Mouse (Mus musculus): ENCODE measurements around the gene Slc7a5. TPM values are rescaled to one million over a fixed set of nuclear protein-coding genes. Genes with fewer than 3 reads are reported as not detected.

Slc7a5 gene
- total and polyA plus RNA-seq, 3 experiments = 32.6 to 141 (median 127) TPM

DNA sequence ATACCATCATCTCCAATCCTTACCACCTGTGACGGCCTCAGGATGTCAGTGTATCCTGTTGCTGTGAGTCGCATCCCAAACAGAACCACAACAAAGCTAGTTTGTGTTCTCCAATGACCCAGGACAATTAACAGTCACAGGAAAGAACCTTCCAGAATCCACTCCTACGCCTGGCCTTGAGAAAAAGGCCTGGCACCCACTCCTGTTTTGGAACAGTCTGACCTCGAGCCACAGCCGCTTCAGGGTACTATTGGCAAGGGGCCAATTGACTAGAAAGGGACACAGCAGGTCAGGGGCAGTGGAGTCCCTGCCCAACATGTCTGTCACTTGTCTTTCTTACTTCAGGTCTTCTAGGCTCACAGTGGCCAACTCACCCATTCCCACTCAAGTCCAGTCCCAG lies 14.6 kb downstream of the Slc7a5 start:
- peaks cover 29% of the 10 kb centered on the region for H3K4me1 ChIP-seq (ENCODE audit: insufficient read depth, low read depth, low read length)
- TF ChIP-seq CTCF (IDR thresholded peaks at IDR 0.05; ENCODE audit: low read depth, low read length) = no peak
- TF ChIP-seq GATA2 (IDR thresholded peaks at IDR 0.05; ENCODE audit: borderline replicate concordance, low read depth, low read length) = no peak
- TF ChIP-seq GATA1 (IDR thresholded peaks at IDR 0.05; ENCODE audit: borderline replicate concordance, low read length) = no peak
- no peak overlapping the region for H3K4me3 ChIP-seq (ENCODE audit: low read depth, low read length)
- no peaks in the 10 kb centered on the region for H3K27me3 ChIP-seq (ENCODE audit: insufficient read depth, low read length)
- DNase-seq (ENCODE audit: low spot score) (no peak), ATAC-seq (ENCODE audit: extremely low read depth, insufficient number of reproducible peaks, low FRiP score, poor library complexity, severe bottlenecking) (no peak)
- H3K9me3 ChIP-seq (replicated peaks) = no peaks in the 10 kb centered on the region
- peaks cover 100% of the 10 kb centered on the region for H3K36me3 ChIP-seq (replicated peaks)

DNA sequence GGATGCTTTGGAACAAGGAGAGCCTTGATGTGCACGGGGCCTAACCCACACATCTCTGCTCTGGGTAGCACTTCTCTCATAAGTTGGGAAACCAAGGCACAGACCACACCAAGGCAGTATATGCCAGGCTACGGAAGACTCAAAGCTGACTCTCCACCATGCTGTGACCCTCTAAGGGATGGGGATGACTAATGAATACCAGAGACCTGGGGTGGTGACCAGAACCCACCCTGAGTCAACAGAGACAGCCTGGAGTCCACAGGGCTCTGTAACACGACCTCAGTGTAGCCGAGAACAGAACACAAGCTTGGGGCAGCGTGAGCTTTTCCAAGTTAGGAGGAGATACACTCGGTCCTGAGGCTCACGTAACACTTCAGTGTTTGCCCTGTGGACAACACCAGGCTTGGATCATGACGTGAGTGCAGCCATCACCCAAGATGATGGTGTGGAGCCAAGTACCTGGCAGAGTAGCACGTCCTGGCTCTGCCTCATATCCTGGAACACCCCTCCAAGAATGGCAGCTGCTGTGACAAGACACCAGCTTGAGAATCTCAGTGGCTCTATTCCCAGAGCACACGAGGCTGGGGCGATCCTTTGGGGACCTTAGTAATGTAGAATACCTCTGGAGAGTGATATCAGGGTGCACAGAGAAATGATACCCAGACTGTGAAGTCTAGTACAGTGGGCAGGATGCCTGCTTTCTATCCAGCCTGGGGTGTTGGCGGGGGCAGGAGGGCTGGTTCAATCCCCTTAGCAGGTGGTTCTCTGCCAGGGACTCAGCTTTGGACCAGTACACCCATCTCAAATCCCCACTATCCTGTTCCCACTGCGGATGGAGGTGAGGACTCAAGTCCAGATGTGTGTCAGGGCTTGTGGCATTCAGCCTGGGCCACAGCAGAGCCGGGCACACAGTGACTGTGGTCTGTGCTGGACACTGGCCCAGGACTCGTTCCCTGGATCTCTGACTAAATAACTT lies 17.4 kb downstream of the Slc7a5 start:
- no peak for DNase-seq (ENCODE audit: low spot score)
- peaks cover 11% of the 10 kb centered on the region; the same call in 1 of the 2 replicates for H3K4me1 ChIP-seq (ENCODE audit: insufficient read depth, low read depth, low read length)
- TF ChIP-seq GATA1 (IDR thresholded peaks at IDR 0.05; ENCODE audit: borderline replicate concordance, low read length) (no peak), GATA2 (IDR thresholded peaks at IDR 0.05; ENCODE audit: borderline replicate concordance, low read depth, low read length) (no peak), POLR2AphosphoS5 (IDR thresholded peaks at IDR 0.05; ENCODE audit: insufficient replicate concordance, low read depth, low read length) (no peak), CTCF (IDR thresholded peaks at IDR 0.05; ENCODE audit: low read depth, low read length) (no peak), TAL1 (conservative IDR thresholded peaks at IDR 0.05; ENCODE audit: low read depth, low read length) (no peak)
- H3K9me3 ChIP-seq (replicated peaks) = no peaks in the 10 kb centered on the region
- no peak overlapping the region for H3K4me3 ChIP-seq (ENCODE audit: low read depth, low read length)
- H3K36me3 ChIP-seq (replicated peaks) = peaks cover 100% of the 10 kb centered on the region
- no peaks in the 10 kb centered on the region for H3K27me3 ChIP-seq (ENCODE audit: insufficient read depth, low read length)
- ATAC-seq (ENCODE audit: extremely low read depth, insufficient number of reproducible peaks, low FRiP score, poor library complexity, severe bottlenecking) = no peak

GRCm38 (mm10) chr8:121889317-121889716 lies 18.2 kb downstream of the Slc7a5 start:
- TF ChIP-seq GATA1 (IDR thresholded peaks at IDR 0.05; ENCODE audit: borderline replicate concordance, low read length) (no peak), TAL1 (conservative IDR thresholded peaks at IDR 0.05; ENCODE audit: low read depth, low read length) (no peak), CTCF (IDR thresholded peaks at IDR 0.05; ENCODE audit: low read depth, low read length) (no peak), POLR2AphosphoS5 (IDR thresholded peaks at IDR 0.05; ENCODE audit: insufficient replicate concordance, low read depth, low read length) (no peak), GATA2 (IDR thresholded peaks at IDR 0.05; ENCODE audit: borderline replicate concordance, low read depth, low read length) (no peak)
- H3K36me3 ChIP-seq (replicated peaks) = peaks cover 100% of the 10 kb centered on the region
- ATAC-seq (ENCODE audit: extremely low read depth, insufficient number of reproducible peaks, low FRiP score, poor library complexity, severe bottlenecking) (no peak), DNase-seq (ENCODE audit: low spot score) (no peak)
- peaks cover 6% of the 10 kb centered on the region; the same call in 1 of the 2 replicates for H3K4me1 ChIP-seq (ENCODE audit: insufficient read depth, low read depth, low read length)
- H3K9me3 ChIP-seq (replicated peaks) = no peaks in the 10 kb centered on the region
- H3K4me3 ChIP-seq (ENCODE audit: low read depth, low read length) = no peak overlapping the region
- H3K27me3 ChIP-seq (ENCODE audit: insufficient read depth, low read length) = no peaks in the 10 kb centered on the region

DNA sequence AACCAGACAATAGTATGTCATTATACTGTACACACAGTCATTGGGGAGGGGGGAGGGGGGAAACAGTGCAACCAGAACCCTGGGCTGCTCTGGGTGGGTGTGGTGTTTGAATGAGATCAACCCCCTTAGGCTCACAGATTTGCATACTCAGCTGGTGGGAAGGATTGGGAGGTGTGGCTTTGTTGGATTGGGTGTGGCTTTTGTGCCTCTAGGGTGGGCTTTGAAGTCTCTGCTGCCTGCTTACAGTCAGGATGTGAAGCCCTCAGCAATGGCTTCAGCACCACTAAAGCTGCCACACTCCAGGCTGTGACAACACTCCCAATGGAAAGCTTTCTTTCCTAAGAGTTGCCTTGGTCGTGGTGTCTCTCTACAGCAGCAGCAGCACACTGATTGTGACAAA lies 19.9 kb downstream of the Slc7a5 start:
- H3K36me3 ChIP-seq (replicated peaks) = peaks cover 100% of the 10 kb centered on the region
- DNase-seq (ENCODE audit: low spot score) = no peak
- H3K9me3 ChIP-seq (replicated peaks) = no peaks in the 10 kb centered on the region

GRCm38 (mm10) chr8:121885433-121885832 lies 22.1 kb downstream of the Slc7a5 start:
- ATAC-seq (ENCODE audit: extremely low read depth, insufficient number of reproducible peaks, low FRiP score, poor library complexity, severe bottlenecking) (no peak), DNase-seq (ENCODE audit: low spot score) (no peak)
- Histone ChIP-seq H3K27me3 (ENCODE audit: insufficient read depth, low read length) (no peaks in the 10 kb centered on the region), H3K9me3 (replicated peaks) (no peaks in the 10 kb centered on the region), H3K4me3 (ENCODE audit: low read depth, low read length) (no peak overlapping the region), H3K4me1 (ENCODE audit: insufficient read depth, low read depth, low read length) (peaks cover 8% of the 10 kb centered on the region), H3K36me3 (replicated peaks) (peaks cover 100% of the 10 kb centered on the region)
- no peak for TF ChIP-seq GATA2 (IDR thresholded peaks at IDR 0.05; ENCODE audit: borderline replicate concordance, low read depth, low read length)
- TF ChIP-seq GATA1 (IDR thresholded peaks at IDR 0.05; ENCODE audit: borderline replicate concordance, low read length) = no peak
- TF ChIP-seq CTCF (IDR thresholded peaks at IDR 0.05; ENCODE audit: low read depth, low read length) = no peak
- no peak for TF ChIP-seq POLR2AphosphoS5 (IDR thresholded peaks at IDR 0.05; ENCODE audit: insufficient replicate concordance, low read depth, low read length)
- TF ChIP-seq TAL1 (conservative IDR thresholded peaks at IDR 0.05; ENCODE audit: low read depth, low read length) = no peak

More for the DNA sequence above, 19.9 kb downstream of the Slc7a5 start:
- Histone ChIP-seq H3K4me3 (ENCODE audit: low read depth, low read length) (no peak overlapping the region), H3K27me3 (ENCODE audit: insufficient read depth, low read length) (no peaks in the 10 kb centered on the region), H3K4me1 (ENCODE audit: insufficient read depth, low read depth, low read length) (0 out of 2 replicates have a peak, but pooled peaks cover 3% of the 10 kb centered on the region)
- TF ChIP-seq CTCF (IDR thresholded peaks at IDR 0.05; ENCODE audit: low read depth, low read length) = no peak
- no peak for TF ChIP-seq GATA1 (IDR thresholded peaks at IDR 0.05; ENCODE audit: borderline replicate concordance, low read length)
- ATAC-seq (ENCODE audit: extremely low read depth, insufficient number of reproducible peaks, low FRiP score, poor library complexity, severe bottlenecking) = no peak

DNA sequence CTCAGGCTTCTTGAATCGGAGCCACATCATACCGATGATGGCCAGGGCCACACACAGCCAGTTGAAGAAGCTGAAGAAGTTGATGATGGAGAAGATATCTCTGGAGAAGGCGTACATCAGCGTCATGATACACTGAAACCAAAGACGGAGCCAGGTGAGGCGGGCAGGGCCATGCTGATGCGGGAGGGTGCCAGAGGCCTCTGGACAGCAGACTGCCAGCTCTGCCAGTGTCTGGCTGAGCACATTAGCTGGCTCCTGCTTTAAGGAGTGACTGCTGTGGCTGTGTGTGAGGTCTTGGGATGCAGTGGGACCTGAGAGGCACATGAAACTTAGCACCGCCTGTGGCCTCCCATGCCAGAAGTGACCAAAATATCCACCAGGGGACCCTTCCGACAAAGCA lies 22.5 kb downstream of the Slc7a5 start:
- DNase-seq (ENCODE audit: low spot score) (no peak), ATAC-seq (ENCODE audit: extremely low read depth, insufficient number of reproducible peaks, low FRiP score, poor library complexity, severe bottlenecking) (no peak)
- H3K27me3 ChIP-seq (ENCODE audit: insufficient read depth, low read length) = no peaks in the 10 kb centered on the region
- peaks cover 100% of the 10 kb centered on the region for H3K36me3 ChIP-seq (replicated peaks)
- no peak for TF ChIP-seq GATA2 (IDR thresholded peaks at IDR 0.05; ENCODE audit: borderline replicate concordance, low read depth, low read length)
- no peak for TF ChIP-seq CTCF (IDR thresholded peaks at IDR 0.05; ENCODE audit: low read depth, low read length)
- no peak for TF ChIP-seq POLR2AphosphoS5 (IDR thresholded peaks at IDR 0.05; ENCODE audit: insufficient replicate concordance, low read depth, low read length)
- no peak for TF ChIP-seq GATA1 (IDR thresholded peaks at IDR 0.05; ENCODE audit: borderline replicate concordance, low read length)
- TF ChIP-seq TAL1 (conservative IDR thresholded peaks at IDR 0.05; ENCODE audit: low read depth, low read length) = no peak
- peaks cover 12% of the 10 kb centered on the region for H3K4me1 ChIP-seq (ENCODE audit: insufficient read depth, low read depth, low read length)
- H3K9me3 ChIP-seq (replicated peaks) = no peaks in the 10 kb centered on the region
- H3K4me3 ChIP-seq (ENCODE audit: low read depth, low read length) = no peak overlapping the region

Data from G1E (cell line).